Mouse (Mus musculus) embryonic fibroblast, embryonic 13.5 days (primary cell): ENCODE data around the gene Naxe. TPM values are rescaled to one million over a fixed set of nuclear protein-coding genes. Genes with fewer than 3 reads are reported as not detected.

Experiments
- H3K27ac ChIP-seq: 2 replicates; pipeline ENCODE4 v1.5.1; 2012; ENCODE audit warnings: low read length, control low read depth, inconsistent platforms; ENCODE audit not compliant: insufficient read depth
- H3K4me1 ChIP-seq: 2 replicates; pipeline ENCODE4 v1.6.1; 2011; ENCODE audit warnings: low read length; ENCODE audit not compliant: control insufficient read depth, insufficient read depth
- H3K4me3 ChIP-seq: 2 replicates; pipeline ENCODE4 v1.5.1; 2011; ENCODE audit warnings: mild to moderate bottlenecking, control low read depth, low read length; ENCODE audit not compliant: insufficient read depth
- CTCF ChIP-seq: IDR thresholded peaks from 2 replicates; pipeline ENCODE4 v1.5.1; 2011; ENCODE audit warnings: mild to moderate bottlenecking, control low read depth, low read length, moderate library complexity, borderline replicate concordance; ENCODE audit not compliant: insufficient read depth
- POLR2A ChIP-seq: IDR thresholded peaks from 2 replicates; pipeline ENCODE4 v1.6.1; 2011; ENCODE audit warnings: low read depth, mild to moderate bottlenecking, control low read depth, low read length, moderate library complexity
- polyA plus RNA-seq: library from polyadenylated mRNA; stranded (reverse); fragments of >200 nt; gene quantifications from 2 replicates; pipeline ENCODE4 v1.2.4, GENCODE M21; 2011; ENCODE audit warnings: low read depth; ENCODE audit not compliant: missing spikeins, insufficient read length

Gene Naxe
- polyA plus RNA-seq, 1 experiment, result 97.3 TPM

DNA sequence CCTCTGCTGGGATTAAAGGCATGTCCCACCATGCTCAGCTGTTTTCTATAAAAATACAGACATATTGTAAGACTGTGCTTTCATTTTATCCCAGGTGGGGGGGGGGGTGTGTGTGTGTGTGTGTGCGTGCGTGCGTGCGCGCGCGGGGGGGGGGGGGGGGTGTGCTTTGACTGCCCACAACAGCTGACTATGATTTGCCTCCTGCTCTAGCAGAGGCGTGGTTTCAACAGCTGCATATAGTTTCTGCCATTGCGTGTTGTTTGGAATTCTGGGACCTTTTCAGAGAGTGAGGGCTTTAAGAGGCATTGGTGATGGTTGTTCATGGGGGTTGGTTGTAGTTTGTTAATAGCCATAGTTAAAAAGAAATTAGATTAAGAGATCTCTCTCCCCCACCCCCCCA, 27.2 kb upstream of the Naxe start:
- Histone ChIP-seq H3K27ac (no peak overlapping the region), H3K4me1 (peaks cover 4% of the 10 kb centered on the region), H3K4me3 (no peak overlapping the region)
- TF ChIP-seq CTCF (no peak), POLR2A (no peak)

DNA sequence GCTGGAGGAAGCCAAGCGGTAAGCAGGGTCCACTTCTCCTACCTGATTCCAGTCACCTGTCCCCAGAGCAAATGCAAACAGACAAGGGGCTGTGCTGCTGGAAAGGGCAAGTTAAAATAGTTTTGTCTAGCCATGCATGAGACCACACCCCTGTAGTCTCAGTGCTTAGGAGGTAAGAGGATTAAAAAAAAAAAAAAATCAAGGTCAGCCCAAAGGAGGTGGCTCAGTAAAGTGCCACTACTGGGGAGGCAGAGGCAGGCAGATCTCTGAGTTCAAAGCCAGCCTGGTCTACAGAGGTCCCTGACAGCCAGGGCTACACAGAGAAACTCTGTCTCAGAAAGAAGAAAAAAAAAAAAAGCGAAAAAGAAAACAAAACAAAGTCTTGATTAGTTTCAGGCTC, 25.7 kb upstream of the Naxe start:
- TF ChIP-seq POLR2A (no peak), CTCF (no peak)

DNA sequence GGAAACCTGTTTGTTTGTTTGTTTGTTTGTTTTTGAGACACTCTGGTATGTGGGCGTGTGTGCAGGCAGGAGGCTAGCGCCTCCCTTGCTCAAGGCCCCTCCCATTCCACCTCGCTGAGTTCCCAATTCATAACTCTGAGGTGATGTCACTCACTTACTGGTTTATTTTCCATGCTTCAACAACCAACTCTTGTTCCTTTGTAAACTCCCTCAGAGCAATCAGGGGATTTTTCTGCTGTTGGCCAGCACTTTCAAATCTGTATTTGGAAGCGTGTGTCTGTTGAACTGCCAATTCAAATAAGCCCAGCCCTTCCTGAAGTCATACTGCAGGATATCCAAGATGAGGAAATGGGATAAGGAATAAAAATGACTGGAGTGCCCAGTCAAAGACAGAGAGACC, 24.4 kb upstream of the Naxe start:
- Histone ChIP-seq H3K4me3 (peak overlapping the region; percentile 83), H3K4me1 (peaks cover 4% of the 10 kb centered on the region), H3K27ac (peak overlapping the region; percentile 68)
- TF ChIP-seq CTCF (no peak), POLR2A (no peak)

More for the DNA sequence above, 25.7 kb upstream of the Naxe start:
- Histone ChIP-seq H3K4me1 (peaks cover 4% of the 10 kb centered on the region), H3K4me3 (no peak overlapping the region), H3K27ac (no peak overlapping the region)

DNA sequence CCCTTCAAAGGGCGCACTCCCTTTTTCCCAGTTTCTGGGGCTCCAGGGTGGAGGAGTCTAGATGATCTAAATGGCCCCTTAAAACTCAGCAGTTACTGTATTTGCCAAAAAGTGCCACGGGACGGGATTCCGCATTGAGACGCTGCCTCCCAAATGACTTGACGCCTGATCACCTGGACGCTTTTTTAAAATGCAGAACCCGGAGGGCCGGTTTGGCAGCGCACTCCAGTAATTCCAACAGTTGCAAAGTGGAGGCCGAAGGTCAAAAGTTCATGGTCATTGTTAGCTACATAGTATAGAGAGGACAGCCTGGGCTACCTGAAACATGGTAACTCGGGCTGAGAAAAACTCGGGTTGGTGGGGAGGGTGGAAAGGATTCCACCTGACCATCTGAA, 23.9 kb upstream of the Naxe start:
- Histone ChIP-seq H3K4me3 (peak overlapping the region; percentile 83), H3K27ac (no peak overlapping the region), H3K4me1 (peaks cover 4% of the 10 kb centered on the region)
- no peak for TF ChIP-seq POLR2A
- no peak for TF ChIP-seq CTCF

DNA sequence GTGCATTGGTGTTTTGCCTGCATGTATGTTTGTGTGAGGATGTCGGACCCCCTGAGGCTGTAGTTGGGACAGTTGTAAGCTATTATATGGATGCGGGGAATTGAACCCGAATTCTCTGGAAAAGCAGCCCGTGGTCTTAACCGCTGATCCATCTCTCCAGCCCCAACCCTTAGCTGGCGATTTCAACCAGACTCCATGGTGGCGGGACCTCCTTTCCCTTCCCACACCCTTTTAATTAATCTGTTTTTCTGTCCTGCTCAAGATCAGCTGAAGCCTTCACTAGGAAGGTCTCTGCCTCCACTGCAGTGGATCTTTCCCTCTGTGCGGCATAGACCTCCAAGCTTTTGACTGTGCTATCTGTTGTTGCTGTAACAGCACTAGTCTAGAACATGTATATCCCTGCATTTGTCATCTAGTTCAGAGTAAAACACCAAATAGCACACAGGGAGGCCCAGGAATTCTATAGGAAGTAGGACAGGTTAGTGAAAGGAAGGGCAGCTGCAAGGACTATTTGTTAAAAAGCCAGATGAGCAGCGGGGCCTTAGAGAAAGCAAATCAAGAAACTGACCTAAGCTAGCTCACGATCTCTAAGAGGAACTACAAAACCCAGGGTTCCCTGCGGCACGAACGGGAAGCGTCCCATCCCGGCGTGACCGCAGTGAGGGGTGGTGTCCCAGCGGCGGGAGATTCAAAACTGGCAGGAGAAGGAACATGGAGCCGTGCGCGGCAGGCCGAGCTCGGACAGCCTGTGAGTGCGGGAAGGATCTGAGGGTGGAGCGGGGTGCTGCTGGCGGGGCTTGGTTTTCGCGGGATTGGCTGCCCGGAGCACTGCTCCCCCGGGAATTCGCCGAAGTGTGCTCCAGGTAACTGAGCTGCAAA, 23.3 kb upstream of the Naxe start, which contains the start of gene Iqgap3:
Gene Iqgap3, plus strand, starts transcription at position 627 of the 879 bp plus-strand sequence.
- peak; percentile 49; the same call in 1 of the 2 replicates for TF ChIP-seq POLR2A
- TF ChIP-seq CTCF, result no peak
- H3K4me3 ChIP-seq, result peak within 1 kb of the TSS; percentile 83
- peaks cover 4% of the 10 kb centered on the region for H3K4me1 ChIP-seq
- H3K27ac ChIP-seq, result no peak within 1 kb of the TSS

DNA sequence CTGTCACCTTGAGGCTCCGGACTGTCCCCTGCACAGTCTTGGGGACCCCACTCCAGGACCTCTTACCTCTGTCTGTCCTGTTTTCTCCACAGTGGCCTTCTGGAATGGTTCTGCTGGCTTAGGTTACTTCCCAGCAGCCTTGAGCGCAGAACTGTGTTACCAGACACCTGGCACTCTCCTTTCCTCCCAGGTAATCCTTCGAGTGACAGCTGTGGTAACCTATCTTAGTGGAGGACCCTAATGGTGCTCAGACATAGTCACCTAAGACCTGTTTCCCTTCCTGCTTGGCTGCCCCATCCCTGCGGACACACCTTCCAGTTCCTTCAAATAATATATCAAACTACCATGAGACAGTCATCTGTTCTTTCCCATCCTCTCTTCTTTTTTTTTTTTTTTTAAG, 19.9 kb upstream of the Naxe start, which contains the start of gene Ttc24:
Gene Ttc24, minus strand, starts transcription at position 101 of the 400 bp plus-strand sequence.
- H3K4me1 ChIP-seq, result peaks cover 4% of the 10 kb centered on the region

DNA sequence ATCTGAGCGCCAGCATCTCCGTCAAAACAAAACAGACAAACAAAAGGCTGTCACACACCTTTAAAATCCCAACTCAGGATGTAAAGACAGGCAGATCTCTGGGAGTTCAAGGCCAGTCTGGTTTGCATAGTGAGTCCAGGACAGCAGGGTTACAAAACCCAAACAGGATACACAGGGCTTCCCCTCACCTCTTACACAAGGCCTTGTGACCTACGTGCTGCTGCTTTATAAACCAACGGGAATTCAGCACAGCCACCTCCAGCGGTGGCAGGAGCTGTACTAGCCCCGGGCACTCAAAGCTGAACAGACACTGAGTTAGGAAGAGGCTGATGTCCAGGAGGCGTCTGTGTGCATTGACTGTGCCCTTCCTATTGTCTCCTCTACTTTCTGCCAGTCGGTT, 19.1 kb upstream of the Naxe start:
- H3K4me3 ChIP-seq, result no peak overlapping the region
- no peak overlapping the region for H3K27ac ChIP-seq
- no peaks in the 10 kb centered on the region for H3K4me1 ChIP-seq
- no peak for TF ChIP-seq POLR2A
- TF ChIP-seq CTCF, result no peak

More for the DNA sequence above, 19.9 kb upstream of the Naxe start, which contains the start of gene Ttc24:
- no peak within 1 kb of the TSS for H3K27ac ChIP-seq
- TF ChIP-seq CTCF (no peak), POLR2A (no peak)
- H3K4me3 ChIP-seq, result no peak within 1 kb of the TSS

DNA sequence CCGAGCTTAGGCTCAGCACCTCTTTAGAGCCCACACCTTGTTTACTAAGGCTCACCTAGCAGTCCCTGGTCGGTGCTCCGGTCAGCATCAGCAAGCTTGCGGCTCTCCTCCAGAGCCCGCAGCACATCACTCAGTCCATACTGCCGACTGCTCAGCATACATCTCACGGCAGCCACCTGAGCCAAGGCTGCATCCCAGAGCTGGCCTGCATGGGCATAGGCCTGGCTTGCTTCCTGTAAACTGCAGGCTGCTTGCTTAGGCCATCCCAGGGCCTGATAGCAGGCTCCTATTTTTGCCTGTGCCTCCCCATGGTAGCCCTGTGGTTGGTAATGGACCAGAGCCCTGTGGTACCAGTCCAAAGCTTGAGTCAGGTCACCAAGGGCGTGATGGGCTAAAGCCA, 16.5 kb upstream of the Naxe start:
- Histone ChIP-seq H3K4me1 (no peaks in the 10 kb centered on the region), H3K27ac (no peak overlapping the region), H3K4me3 (no peak overlapping the region)
- TF ChIP-seq POLR2A, result no peak
- TF ChIP-seq CTCF, result no peak

DNA sequence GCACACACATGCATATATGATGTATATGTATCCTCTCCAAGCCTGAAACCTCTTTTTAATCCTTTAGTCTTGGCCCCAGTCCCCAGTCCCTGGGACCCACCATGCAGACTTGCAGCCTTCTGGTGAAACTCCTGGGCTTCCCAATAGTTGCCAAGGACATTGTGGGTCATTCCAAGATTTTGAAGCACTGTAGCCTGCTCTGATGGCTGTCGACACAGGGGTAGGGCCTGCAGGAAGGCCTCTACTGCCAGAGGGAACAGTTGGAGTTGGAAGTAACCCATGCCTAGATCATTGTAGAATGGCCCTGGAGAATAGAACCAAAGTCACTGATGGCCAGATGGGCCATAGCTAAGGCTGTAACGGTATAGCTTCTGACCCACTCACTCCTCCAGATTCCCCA, 16.1 kb upstream of the Naxe start:
- TF ChIP-seq POLR2A, result no peak
- TF ChIP-seq CTCF, result no peak
- Histone ChIP-seq H3K27ac (no peak overlapping the region), H3K4me1 (no peaks in the 10 kb centered on the region), H3K4me3 (no peak overlapping the region)

DNA sequence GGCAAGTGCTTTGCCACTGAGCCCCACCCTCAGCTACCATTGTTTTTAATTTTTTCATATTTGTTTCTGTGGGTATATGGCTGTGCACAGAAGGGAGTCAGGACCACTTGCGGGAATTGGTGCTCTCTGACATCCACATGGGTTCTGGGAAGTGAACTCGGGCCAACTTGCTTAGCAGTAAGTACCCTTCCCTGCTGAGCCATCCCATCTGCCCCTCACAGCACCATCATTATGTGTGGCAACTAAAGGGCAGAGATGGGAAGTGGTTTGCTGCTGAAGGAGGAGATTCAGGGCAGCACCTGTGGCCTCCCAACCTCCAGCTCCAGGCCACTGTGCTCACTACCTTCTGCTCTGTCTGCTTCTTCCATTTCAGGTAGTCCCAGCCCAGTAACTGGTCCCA, 15.3 kb upstream of the Naxe start:
- Histone ChIP-seq H3K27ac (no peak overlapping the region), H3K4me3 (no peak overlapping the region), H3K4me1 (no peaks in the 10 kb centered on the region)
- TF ChIP-seq POLR2A, result no peak
- TF ChIP-seq CTCF, result no peak
